Mouse (Mus musculus): ENCODE measurements around the gene Ist1. TPM values are rescaled to one million over a fixed set of nuclear protein-coding genes. Genes with fewer than 3 reads are reported as not detected.

Ist1 gene
- polyA plus RNA-seq, 1 experiment from 2014 or later: 177 TPM

DNA sequence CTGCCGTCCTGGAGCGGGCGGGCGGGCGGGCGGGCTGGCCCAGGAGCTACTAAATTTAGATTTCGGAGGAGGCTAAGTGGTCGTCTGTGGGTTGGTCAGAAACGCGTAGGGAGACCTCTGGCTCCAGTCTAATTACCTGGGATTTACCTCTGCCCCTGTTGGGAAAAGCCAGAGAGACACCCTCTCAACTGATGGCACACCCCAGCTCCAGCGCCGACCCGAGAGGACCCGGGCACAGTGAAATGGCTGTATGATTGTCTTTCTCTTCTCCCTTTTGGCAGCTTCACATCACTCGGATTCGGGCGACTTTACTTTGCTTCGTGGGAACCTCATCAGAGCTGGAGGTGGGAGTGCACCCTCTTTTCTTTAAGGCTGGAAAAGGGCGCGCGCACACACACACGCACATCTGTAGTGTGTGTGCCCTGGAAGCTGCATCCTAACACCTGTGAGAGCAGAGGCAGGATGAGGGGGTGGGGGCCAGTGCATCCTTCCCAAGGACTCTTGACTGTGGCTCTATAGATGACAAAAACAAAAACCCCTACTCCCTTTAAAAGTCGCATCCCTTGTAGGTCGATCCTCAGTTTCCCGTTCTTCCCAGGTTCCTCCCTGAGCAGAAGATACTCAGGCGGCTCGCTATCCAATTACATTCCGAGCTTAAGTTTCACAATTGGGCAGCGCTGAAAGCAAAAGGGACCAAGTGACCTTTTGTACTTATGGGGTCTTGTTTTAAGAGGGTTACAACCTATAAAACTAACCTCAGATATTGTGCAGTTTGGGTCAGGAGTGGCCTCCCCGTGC lies 13.2 kb upstream of the Ist1 start:
- WGBS: under 1% methylated on average over 25 of the region's 30 CpGs
- peaks cover 32% of the 10 kb centered on the region for H3K36me3 ChIP-seq
- H3K27me3 ChIP-seq: peaks cover 15% of the 10 kb centered on the region
- peaks cover 36% of the 10 kb centered on the region for H3K4me1 ChIP-seq (replicated peaks)
- H3K9ac ChIP-seq: peak overlapping the region; percentile 100
- peak overlapping the region; percentile 98 for H3K27ac ChIP-seq (replicated peaks)
- ATAC-seq (ENCODE audit: low read depth): peak; percentile 52
- H3K9me3 ChIP-seq: no peaks in the 10 kb centered on the region
- H3K4me3 ChIP-seq: peak overlapping the region; percentile 95
- peak overlapping the region; percentile 91 for H3K4me2 ChIP-seq

DNA sequence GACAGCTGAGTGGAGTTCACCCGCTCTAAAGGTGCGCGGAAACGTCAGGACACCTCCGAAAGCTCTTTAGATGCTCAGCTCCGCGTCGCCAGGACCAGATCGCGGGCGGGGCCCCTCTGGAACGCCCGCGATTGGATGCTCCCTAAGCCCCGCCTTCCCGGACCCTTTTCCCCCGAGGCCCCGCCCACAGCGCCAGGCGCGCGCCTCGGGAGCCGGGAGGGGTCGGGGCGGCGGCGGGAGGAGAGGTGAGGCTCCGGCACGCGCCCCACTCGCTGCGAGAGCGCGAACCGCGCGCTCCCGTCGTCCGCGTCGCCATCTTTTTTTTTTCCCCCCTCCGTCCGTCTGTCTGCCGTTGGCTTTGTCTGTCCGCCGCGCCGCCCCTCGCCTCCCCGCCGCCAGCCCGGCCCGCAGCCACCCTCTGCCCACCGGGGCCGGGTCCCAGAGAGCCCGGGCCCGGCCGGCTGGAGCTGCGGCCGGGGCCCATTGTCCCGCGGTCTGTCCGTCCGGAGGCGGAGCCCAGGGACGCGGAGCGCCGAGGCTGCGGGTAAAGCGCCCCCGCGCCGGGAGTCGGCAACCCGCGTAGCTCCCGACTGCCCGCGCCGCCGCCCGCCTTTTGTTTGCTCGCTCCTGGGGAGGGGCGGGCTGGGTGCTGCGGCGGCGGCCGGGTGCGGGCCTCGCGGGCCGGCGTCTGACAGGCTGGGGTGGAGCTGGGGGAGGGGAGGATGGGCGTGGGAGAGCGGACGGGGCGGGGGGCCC lies 12.4 kb upstream of the Ist1 start, which contains the start of gene Zfp821:
Gene Zfp821 (plus strand): TSS at position 227 of the 756 bp plus-strand sequence.
- H3K9me3 ChIP-seq: no peaks in the 10 kb centered on the region
- ATAC-seq (ENCODE audit: low read depth): peak; percentile 88
- H3K27ac ChIP-seq (replicated peaks): peak within 1 kb of the TSS; percentile 98
- peak within 1 kb of the TSS; percentile 95 for H3K4me3 ChIP-seq
- H3K9ac ChIP-seq: peak within 1 kb of the TSS; percentile 100
- under 1% methylated on average over 89 of the region's 100 CpGs for WGBS
- peak within 1 kb of the TSS; percentile 91 for H3K4me2 ChIP-seq
- H3K36me3 ChIP-seq: peaks cover 24% of the 10 kb centered on the region
- H3K27me3 ChIP-seq: peaks cover 15% of the 10 kb centered on the region
- peaks cover 36% of the 10 kb centered on the region for H3K4me1 ChIP-seq (replicated peaks)

DNA sequence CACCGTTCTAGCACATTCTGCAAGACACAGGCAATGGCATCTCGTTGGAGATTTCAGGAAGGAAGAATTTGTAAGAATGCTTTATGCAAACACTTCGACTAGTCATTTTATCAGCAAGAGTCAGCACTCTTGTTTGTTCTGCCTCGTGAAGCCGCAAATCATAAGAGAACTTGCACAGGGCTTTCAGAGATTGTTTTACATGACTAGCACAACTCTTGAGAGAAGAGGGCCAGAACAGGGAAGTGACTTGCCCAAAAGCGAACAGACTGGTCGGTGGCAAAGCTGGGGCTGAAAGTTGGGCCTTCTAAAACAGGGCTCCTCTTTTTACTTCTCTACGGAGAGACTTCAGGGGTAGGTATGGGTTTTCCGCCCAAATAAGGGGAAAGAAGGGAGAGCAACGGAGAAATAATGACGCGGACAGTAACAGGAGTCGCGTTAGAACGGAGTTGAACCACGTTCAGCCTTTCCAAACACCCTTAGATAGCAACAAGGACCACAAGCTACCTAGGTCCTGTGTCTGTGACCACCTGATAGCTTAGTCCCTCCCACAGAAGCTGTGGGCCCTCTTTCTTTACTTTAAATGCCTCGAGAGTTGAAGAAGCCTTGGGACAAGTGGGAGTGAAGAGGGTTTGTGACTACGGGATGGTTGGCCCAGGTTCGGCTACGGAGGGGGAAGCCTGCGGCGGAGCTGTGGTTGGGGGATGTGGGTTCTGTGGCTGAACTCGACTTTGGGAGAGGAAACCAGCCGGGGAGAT lies 11.7 kb upstream of the Ist1 start:
- H3K27ac ChIP-seq (replicated peaks): peak overlapping the region; percentile 98
- H3K4me1 ChIP-seq (replicated peaks): peaks cover 36% of the 10 kb centered on the region
- peak; percentile 34 for ATAC-seq (ENCODE audit: low read depth)
- WGBS: 12% methylated on average over 24 of the region's 24 CpGs
- peak overlapping the region; percentile 100 for H3K9ac ChIP-seq
- H3K4me3 ChIP-seq: peak overlapping the region; percentile 95
- no peaks in the 10 kb centered on the region for H3K9me3 ChIP-seq
- peaks cover 17% of the 10 kb centered on the region for H3K36me3 ChIP-seq
- H3K4me2 ChIP-seq: peak overlapping the region; percentile 91
- peaks cover 15% of the 10 kb centered on the region for H3K27me3 ChIP-seq

DNA sequence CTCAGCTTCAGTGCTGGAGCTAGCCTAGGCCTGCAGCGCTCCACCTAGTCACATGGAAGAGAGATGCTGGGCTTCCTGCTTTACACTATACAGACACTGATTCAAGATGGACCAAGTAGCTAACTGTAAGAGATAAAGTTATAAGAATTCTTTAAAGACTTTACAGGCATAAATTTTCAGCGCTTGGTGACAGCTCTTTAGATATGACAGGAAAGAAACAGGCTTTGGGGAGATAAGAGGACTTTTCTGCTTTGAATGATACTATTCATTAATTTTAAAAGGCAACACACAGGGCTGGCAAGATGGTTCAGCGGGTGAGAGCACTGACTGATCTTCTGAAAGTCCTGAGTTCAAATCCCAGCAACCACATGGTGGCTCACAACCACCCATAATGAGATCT lies 5.4 kb upstream of the Ist1 start:
- no peaks in the 10 kb centered on the region for H3K9me3 ChIP-seq
- H3K4me1 ChIP-seq (replicated peaks): peaks cover 8% of the 10 kb centered on the region
- H3K4me3 ChIP-seq: no peak overlapping the region
- no peak overlapping the region for H3K4me2 ChIP-seq
- no peaks in the 10 kb centered on the region for H3K36me3 ChIP-seq
- ATAC-seq (ENCODE audit: low read depth): no peak
- no peak overlapping the region for H3K9ac ChIP-seq
- peaks cover 10% of the 10 kb centered on the region for H3K27me3 ChIP-seq
- WGBS: 79% methylated on average over 3 of the region's 3 CpGs
- no peak overlapping the region for H3K27ac ChIP-seq (replicated peaks)

DNA sequence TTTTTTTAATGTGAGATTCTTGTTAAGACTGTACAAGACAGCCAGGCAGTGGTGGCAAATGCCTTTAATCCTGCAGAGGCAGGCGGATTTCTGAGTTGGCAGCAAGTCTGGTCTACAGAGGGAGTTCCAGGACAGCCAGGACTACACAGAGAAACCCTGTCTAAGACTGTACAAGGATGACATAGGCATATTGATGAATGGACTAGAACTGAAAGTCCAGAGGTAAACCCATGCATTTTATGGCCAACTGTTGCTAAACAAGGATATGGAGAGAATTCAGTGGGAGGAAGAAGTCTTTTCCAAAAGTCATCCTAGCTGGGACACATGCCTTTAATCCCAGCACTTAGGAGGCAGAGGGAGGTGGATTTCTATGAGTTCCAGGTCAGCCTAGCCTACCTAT lies 4.7 kb upstream of the Ist1 start:
- peaks cover 3% of the 10 kb centered on the region for H3K27me3 ChIP-seq
- no peaks in the 10 kb centered on the region for H3K9me3 ChIP-seq
- H3K4me3 ChIP-seq: no peak overlapping the region
- H3K9ac ChIP-seq: no peak overlapping the region
- 83% methylated on average over 1 of the region's 1 CpGs for WGBS
- H3K36me3 ChIP-seq: no peaks in the 10 kb centered on the region
- no peak overlapping the region for H3K4me2 ChIP-seq
- ATAC-seq (ENCODE audit: low read depth): no peak
- peaks cover 8% of the 10 kb centered on the region for H3K4me1 ChIP-seq (replicated peaks)
- H3K27ac ChIP-seq (replicated peaks): no peak overlapping the region

DNA sequence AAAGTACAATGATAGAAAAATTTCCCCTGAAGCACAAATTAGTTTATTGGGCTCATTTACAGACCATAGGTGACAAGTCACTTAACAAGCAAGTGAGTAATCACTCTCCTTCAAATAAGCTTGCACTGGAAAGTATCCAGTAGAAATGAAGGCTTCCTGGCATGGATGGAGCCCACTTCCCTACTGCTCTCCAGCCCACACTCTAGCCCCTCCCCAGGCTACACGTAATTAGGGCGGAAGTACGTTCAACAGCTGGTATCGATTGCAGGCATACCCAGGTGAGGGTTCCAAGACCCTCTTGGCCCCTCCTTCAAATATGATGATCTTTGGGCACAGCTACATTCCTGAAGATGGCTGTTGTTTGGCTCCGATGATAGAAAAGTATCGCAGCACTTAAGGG lies 1.1 kb upstream of the Ist1 start:
- ATAC-seq (ENCODE audit: low read depth): no peak
- 43% methylated on average over 6 of the region's 6 CpGs for WGBS
- Histone ChIP-seq H3K4me3 (peak overlapping the region; percentile 82), H3K27me3 (no peaks in the 10 kb centered on the region), H3K27ac (replicated peaks) (no peak overlapping the region), H3K9ac (no peak overlapping the region), H3K9me3 (no peaks in the 10 kb centered on the region), H3K36me3 (no peaks in the 10 kb centered on the region), H3K4me2 (peak overlapping the region; percentile 83), H3K4me1 (replicated peaks) (peaks cover 30% of the 10 kb centered on the region)

DNA sequence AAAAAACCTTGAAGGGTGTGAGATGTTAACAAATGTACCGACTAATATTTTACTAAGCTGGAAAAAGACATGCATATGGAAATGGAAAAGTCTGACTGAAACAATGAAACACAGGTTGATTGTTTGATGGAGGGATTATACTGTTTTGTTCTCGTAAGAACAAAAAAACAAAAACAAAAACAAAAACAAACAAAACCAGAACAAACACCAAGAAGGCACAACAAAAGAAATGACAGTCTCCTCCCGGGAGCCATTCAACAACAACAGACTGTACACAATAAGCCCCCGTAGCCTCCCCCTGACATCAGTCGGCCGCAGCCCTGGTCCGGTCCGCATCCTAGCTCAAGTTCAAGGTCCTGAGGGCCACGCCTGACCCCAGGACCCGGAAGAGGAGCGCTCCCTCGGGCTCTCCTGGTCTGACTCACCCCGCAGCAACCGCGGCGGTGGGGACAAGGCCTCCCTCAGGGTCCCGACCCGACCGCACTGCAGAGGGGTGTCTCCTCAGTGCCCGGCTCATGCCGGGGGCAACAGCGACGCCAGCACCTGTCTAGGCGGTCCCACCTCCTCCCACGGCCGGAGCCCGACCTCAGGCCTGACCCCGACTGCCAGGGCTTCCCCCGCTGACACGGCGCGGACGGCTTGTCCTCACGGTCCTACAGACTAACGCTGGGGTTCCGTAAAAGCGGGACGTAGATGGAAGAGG lies 466 bp downstream of the Ist1 start:
- Histone ChIP-seq H3K27ac (replicated peaks) (peak overlapping the region; percentile 87), H3K4me1 (replicated peaks) (peaks cover 32% of the 10 kb centered on the region), H3K9ac (peak overlapping the region; percentile 99), H3K9me3 (no peaks in the 10 kb centered on the region), H3K4me3 (peak overlapping the region; percentile 82), H3K36me3 (no peaks in the 10 kb centered on the region), H3K4me2 (peak overlapping the region; percentile 78), H3K27me3 (no peaks in the 10 kb centered on the region)
- under 1% methylated on average over 38 of the region's 38 CpGs for WGBS
- ATAC-seq (ENCODE audit: low read depth): peak; percentile 72

DNA sequence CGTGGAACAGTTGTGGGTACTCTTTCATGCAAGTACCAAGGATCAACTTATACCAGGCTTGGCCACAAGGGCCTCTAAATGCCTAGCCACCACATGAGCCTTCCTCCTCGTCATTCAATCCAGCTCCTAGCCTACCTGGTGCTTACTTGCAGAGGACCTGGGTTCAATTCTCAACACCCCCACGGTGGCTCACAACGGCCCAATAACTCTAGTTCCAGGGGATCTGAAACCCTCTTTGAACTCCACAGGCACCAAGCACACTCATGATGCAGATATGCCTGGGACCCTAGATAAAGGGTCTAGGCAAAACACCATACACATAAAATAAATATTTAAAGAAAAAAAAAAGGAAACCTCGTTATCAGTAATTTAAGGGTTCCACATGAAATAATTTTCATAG lies 1.3 kb downstream of the Ist1 start:
- Histone ChIP-seq H3K4me2 (peak overlapping the region; percentile 78), H3K4me3 (peak overlapping the region; percentile 82), H3K4me1 (replicated peaks) (peaks cover 37% of the 10 kb centered on the region), H3K27ac (replicated peaks) (no peak overlapping the region), H3K9me3 (no peaks in the 10 kb centered on the region), H3K27me3 (no peaks in the 10 kb centered on the region), H3K36me3 (no peaks in the 10 kb centered on the region), H3K9ac (peak overlapping the region; percentile 99)
- ATAC-seq (ENCODE audit: low read depth): no peak
- WGBS: 55% methylated on average over 5 of the region's 5 CpGs

DNA sequence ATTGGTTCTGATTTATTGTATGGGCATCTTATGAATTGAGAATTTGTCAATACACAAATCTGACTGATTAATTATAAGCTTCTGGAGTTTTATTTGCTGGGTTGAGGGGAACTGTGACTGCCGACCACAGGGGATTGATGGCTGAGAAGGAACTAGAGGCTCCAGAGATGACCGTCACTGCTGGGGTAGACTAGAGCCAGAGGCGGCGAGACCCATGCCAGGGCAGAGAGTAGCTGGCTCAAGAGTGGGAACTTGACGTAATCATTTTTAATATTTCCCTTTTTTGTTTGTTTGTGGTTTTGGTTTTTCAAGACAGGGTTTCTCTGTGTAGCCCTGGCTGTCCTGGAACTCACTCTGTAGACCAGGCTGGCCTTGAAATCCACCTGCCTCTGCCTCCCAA lies 5.8 kb downstream of the Ist1 start:
- Histone ChIP-seq H3K4me1 (replicated peaks) (peaks cover 37% of the 10 kb centered on the region), H3K27me3 (no peaks in the 10 kb centered on the region), H3K27ac (replicated peaks) (no peak overlapping the region), H3K4me3 (no peak overlapping the region), H3K9me3 (no peaks in the 10 kb centered on the region), H3K36me3 (peaks cover 13% of the 10 kb centered on the region), H3K4me2 (no peak overlapping the region), H3K9ac (no peak overlapping the region)
- WGBS: 87% methylated on average over 5 of the region's 5 CpGs
- no peak for ATAC-seq (ENCODE audit: low read depth)

DNA sequence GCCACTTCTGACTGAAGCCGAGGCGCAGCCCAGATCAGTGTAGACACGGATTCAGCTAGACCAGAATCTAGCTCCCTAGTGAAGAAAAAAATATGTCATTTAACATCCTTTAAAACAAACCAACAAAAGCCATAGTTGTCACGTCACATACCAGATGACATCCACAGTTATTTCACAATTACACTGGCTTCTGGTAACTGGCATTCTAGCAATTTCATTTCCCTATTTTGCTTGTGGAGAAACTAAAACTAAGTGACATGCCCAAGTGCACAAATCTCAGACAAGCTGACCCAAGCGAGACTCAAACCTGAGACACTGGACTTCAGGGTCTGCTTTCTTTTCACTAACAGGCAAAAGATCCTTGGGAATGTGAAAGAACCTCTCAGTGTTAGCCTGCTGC lies 10.9 kb downstream of the Ist1 start:
- 94% methylated on average over 5 of the region's 5 CpGs for WGBS
- peaks cover 61% of the 10 kb centered on the region for H3K36me3 ChIP-seq
- H3K4me2 ChIP-seq: no peak overlapping the region
- H3K27ac ChIP-seq (replicated peaks): no peak overlapping the region
- H3K27me3 ChIP-seq: no peaks in the 10 kb centered on the region
- no peak for ATAC-seq (ENCODE audit: low read depth)
- no peak overlapping the region for H3K4me3 ChIP-seq
- no peak overlapping the region for H3K9ac ChIP-seq
- H3K9me3 ChIP-seq: no peaks in the 10 kb centered on the region
- peaks cover 9% of the 10 kb centered on the region; the same call in 1 of the 2 replicates for H3K4me1 ChIP-seq (replicated peaks)

DNA sequence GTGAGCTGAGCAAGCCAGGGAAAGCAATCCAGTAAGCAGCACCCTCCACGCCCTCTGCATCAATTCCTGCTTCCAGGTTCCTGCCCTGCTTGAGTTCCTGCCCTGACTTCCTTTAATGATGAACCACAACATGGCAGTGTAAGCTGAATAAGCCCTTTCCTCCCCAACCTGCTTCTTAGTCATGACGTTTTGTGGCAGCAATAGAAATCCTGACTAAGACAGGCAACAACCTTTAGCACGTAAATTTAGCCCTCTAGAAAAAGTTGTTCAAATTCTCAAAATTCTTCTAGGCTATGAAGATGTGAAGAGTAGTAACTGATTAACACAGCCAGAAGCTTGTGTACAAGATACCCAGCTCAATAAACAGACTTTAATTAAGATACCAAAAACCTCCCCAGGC lies 11.5 kb downstream of the Ist1 start:
- Histone ChIP-seq H3K27me3 (no peaks in the 10 kb centered on the region), H3K27ac (replicated peaks) (no peak overlapping the region), H3K9ac (no peak overlapping the region), H3K36me3 (peaks cover 67% of the 10 kb centered on the region), H3K4me2 (no peak overlapping the region), H3K4me3 (no peak overlapping the region), H3K9me3 (no peaks in the 10 kb centered on the region), H3K4me1 (replicated peaks) (peaks cover 9% of the 10 kb centered on the region; the same call in 1 of the 2 replicates)
- WGBS: 82% methylated on average over 3 of the region's 3 CpGs
- no peak for ATAC-seq (ENCODE audit: low read depth)

All from neural tube, embryonic 13.5 days (tissue).